Mouse (Mus musculus) ES-E14 (cell line): ENCODE measurements at regions not wholly inside any gene's neighbourhood (a gene's known extent, or its start where the extent isn't known, plus 50 kb on each side); places are given as distances from the start of the nearest gene placed in this dataset.
A peak's percentile ranks its signal among the peaks of the same experiment; 100 is the strongest.

Experiments
- DNase-seq: peaks from one replicate; pipeline ENCODE4 v3.0.0-alpha.2; 2013; ENCODE audit warnings: low read depth, low spot score
- H3K27ac ChIP-seq: 2 replicates; pipeline ENCODE4 v1.5.1; 2012; ENCODE audit warnings: low read depth, mild to moderate bottlenecking, low read length, moderate library complexity, mixed read lengths; ENCODE audit not compliant: poor library complexity, insufficient read depth, severe bottlenecking
- H3K36me3 ChIP-seq: 2 replicates; pipeline ENCODE4 v1.6.1; 2012; ENCODE audit warnings: mild to moderate bottlenecking, low read length, moderate library complexity, mixed read lengths; ENCODE audit not compliant: control insufficient read depth, poor library complexity, insufficient read depth, severe bottlenecking
- H3K4me1 ChIP-seq, 2 experiments: fragments of 150-350 bp in 1 of 2; sonication (generic) in 1 of 2; 2 replicates each; pipeline ENCODE4 v1.6.1; 2012; ENCODE audit warnings: low read length in 2 of 2, mild to moderate bottlenecking in 1 of 2, mixed read lengths in 1 of 2; ENCODE audit not compliant: control insufficient read depth in 2 of 2, insufficient read depth in 2 of 2, poor library complexity in 1 of 2
- H3K4me3 ChIP-seq, 2 experiments: fragments of 150-350 bp in 1 of 2; sonication (generic) in 1 of 2; 2 replicates each; pipeline ENCODE4 v1.5.1; 2012; ENCODE audit warnings: low read length in 2 of 2, low read depth in 1 of 2, mild to moderate bottlenecking in 1 of 2, mixed read lengths in 1 of 2; ENCODE audit not compliant: insufficient read depth in 1 of 2, poor library complexity in 1 of 2, severe bottlenecking in 1 of 2
- H3K9ac ChIP-seq: 2 replicates; pipeline ENCODE4 v1.6.1; 2012; ENCODE audit warnings: low read depth, mild to moderate bottlenecking, low read length, mixed read lengths; ENCODE audit not compliant: poor library complexity, insufficient read depth, severe bottlenecking
- H3K9me3 ChIP-seq: fragments of 150-350 bp; sonication (generic); 2 replicates; pipeline ENCODE4 v1.6.1; 2012; ENCODE audit warnings: low read depth, mild to moderate bottlenecking, low read length; ENCODE audit not compliant: control insufficient read depth, insufficient read depth
- CHD2 ChIP-seq: IDR thresholded peaks from 2 replicates; pipeline ENCODE4 v1.6.1; 2014; ENCODE audit warnings: mild to moderate bottlenecking, low read depth, low read length, inconsistent platforms
- HCFC1 ChIP-seq: IDR thresholded peaks from 2 replicates; pipeline ENCODE4 v1.6.1; 2012; ENCODE audit warnings: low read length, inconsistent platforms, borderline replicate concordance; ENCODE audit not compliant: insufficient read depth
- MAFK ChIP-seq: IDR thresholded peaks from 2 replicates; pipeline ENCODE4 v1.6.1; 2014; ENCODE audit warnings: mild to moderate bottlenecking, low read depth, low read length, inconsistent platforms; ENCODE audit not compliant: insufficient read depth
- ZC3H11A ChIP-seq: IDR thresholded peaks from 2 replicates; pipeline ENCODE4 v1.6.1; 2012; ENCODE audit warnings: low read depth, mild to moderate bottlenecking, inconsistent platforms, low read length, borderline replicate concordance
- ZNF384 ChIP-seq: IDR thresholded peaks from 2 replicates; pipeline ENCODE4 v1.6.1; 2012; ENCODE audit warnings: low read depth, low read length, inconsistent platforms
- in situ Hi-C, 2 experiments: fragments of 600-800 bp; cut with MboI; formaldehyde crosslinking; loops; one replicate each; pipeline ENCODE4 v1.15.1; 2025; ENCODE audit warnings: low sequenced_read_pairs in 2 of 2, inconsistent platforms in 1 of 2; ENCODE audit not compliant: unreplicated experiment in 2 of 2

DNA sequence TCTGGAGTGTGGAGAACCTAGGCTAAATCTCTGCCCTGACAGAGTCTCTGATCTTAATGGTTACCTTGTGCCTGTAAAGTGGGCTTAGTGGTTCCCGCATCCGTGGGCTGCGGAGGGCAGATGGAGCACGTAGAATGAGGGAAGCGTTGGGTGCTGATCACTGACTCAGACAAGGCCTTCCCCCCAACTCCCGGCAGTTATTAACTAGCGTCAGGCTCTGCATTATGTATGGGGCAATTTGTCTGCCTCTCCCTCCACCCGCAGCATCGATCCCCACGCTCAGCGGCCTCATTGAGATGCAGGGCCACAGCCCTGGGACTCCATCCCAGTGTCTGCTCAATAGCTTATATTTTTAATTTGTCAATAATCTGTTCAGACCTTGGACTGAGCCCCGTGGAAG is 164.8 kb downstream of the Gm26897 start:
- in situ Hi-C loops, result no loop called here
- Histone ChIP-seq H3K9ac (no peak overlapping the region), H3K9me3 (no peaks in the 10 kb centered on the region), H3K4me3 (no peak overlapping the region), H3K4me1 (peaks cover 0 to 9% of the 10 kb centered on the region in 2 experiments; a peak in 1 of 4 replicates), H3K27ac (no peak overlapping the region), H3K36me3 (no peaks in the 10 kb centered on the region)
- DNase-seq, result no peak
- TF ChIP-seq CHD2 (no peak), HCFC1 (no peak), MAFK (no peak), ZNF384 (no peak), ZC3H11A (no peak)

DNA sequence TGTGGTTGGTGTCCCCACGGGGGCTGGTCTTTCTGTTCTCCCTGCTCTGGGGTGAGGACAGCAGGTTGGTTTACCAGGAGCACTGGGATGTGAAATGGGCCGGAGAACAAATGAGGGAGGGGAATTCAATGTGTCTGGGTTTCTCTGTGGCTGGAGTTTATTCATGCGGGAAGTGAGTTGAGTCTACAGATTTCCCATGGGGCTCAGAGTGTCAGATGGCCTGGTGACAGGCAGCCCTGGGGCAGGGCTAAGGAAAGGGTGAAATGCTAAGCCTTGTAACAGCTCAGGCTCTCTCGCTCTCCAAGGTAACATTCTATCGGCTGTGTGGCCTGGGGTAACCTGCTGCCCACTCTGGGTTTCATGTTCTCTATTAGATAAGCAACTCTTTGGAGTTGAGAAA is 167.5 kb downstream of the Gm26897 start:
- no peak for DNase-seq
- no peak overlapping the region for H3K27ac ChIP-seq
- no peaks in the 10 kb centered on the region for H3K4me1 ChIP-seq
- H3K9ac ChIP-seq, result no peak overlapping the region
- in situ Hi-C loops, result no loop called here
- no peaks in the 10 kb centered on the region for H3K9me3 ChIP-seq
- H3K36me3 ChIP-seq, result no peaks in the 10 kb centered on the region
- TF ChIP-seq ZNF384 (no peak), CHD2 (no peak), HCFC1 (no peak)
- H3K4me3 ChIP-seq, result no peak overlapping the region

DNA sequence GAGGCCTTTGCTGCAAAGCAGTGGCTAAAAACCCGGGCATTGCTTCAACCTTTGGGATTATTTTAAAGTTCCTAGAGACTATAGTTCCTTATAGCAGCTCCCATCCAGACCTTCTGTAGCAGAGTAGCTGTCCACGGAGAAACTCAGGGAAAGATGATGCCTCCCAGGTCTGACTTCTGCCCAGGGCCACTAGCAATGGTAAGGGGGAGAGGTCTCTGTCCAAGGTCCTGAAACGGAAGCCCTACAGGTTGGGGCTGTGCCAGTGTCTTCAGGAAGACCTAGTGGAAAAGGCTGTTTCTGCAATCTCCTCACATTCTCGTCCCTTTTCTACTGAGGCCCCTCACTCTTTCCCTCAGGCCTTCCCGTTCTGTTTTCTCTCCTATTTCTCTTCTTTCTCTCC is 168.0 kb downstream of the Gm26897 start:
- H3K9ac ChIP-seq, result no peak overlapping the region
- no peak overlapping the region for H3K4me3 ChIP-seq
- H3K9me3 ChIP-seq, result no peaks in the 10 kb centered on the region
- in situ Hi-C loops, result no loop called here
- DNase-seq, result peak; percentile 80
- H3K27ac ChIP-seq, result no peak overlapping the region
- no peak for TF ChIP-seq MAFK
- no peak for TF ChIP-seq ZNF384
- no peak for TF ChIP-seq HCFC1
- no peak for TF ChIP-seq CHD2
- no peak for TF ChIP-seq ZC3H11A
- no peaks in the 10 kb centered on the region for H3K4me1 ChIP-seq
- H3K36me3 ChIP-seq, result no peaks in the 10 kb centered on the region

DNA sequence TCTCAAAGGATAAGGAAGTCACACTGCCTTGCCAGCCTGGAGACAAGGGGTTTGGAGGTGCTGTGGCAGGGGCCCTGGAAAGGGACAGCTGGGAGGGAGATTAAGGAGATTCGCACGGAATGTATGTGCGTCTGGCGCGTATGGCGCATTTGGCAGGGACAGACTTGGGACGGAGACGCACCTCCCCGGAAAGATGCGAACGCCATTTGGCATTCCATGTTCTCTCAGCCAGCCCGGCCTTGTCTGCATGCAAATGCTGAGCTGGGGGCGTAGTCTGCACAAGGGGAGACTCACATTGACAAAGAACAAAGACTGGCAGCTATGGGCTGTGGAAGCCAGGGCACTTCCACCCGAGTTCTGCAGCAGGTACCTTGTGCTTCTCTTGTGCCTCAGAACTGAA is 174.4 kb downstream of the Gm26897 start:
- no peaks in the 10 kb centered on the region for H3K36me3 ChIP-seq
- H3K4me1 ChIP-seq, result no peaks in the 10 kb centered on the region
- DNase-seq, result no peak
- no peak overlapping the region for H3K27ac ChIP-seq
- no peak overlapping the region for H3K9ac ChIP-seq
- no peak overlapping the region for H3K4me3 ChIP-seq
- TF ChIP-seq ZC3H11A, result no peak
- TF ChIP-seq MAFK, result no peak
- no peak for TF ChIP-seq CHD2
- TF ChIP-seq HCFC1, result no peak
- no peak for TF ChIP-seq ZNF384
- in situ Hi-C loops, result no loop called here
- H3K9me3 ChIP-seq, result no peaks in the 10 kb centered on the region

DNA sequence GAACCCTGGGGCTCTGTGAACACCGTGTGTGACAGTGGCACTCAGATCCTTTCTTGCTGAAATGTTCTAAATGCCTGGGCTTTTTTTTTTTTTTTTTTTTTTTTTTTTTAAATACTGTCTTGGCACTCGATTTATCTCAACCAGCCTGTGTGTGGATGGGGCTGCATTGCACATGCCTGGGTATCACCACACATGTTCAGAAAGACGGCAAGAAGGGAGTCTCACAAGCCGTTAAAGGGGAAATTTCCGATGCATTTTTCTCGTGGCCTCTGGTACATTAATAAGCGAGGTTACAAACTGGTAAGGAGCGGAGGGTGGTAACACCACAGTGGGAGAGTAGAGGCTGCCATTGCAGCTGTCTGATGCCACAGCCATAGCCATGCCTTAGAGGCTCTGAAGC is 176.8 kb downstream of the Gm26897 start:
- Histone ChIP-seq H3K36me3 (no peaks in the 10 kb centered on the region), H3K9me3 (no peaks in the 10 kb centered on the region), H3K9ac (no peak overlapping the region), H3K4me3 (no peak overlapping the region), H3K27ac (no peak overlapping the region), H3K4me1 (no peaks in the 10 kb centered on the region)
- in situ Hi-C loops, result no loop called here
- no peak for DNase-seq
- no peak for TF ChIP-seq ZNF384
- TF ChIP-seq HCFC1, result no peak
- no peak for TF ChIP-seq CHD2
- TF ChIP-seq MAFK, result no peak
- TF ChIP-seq ZC3H11A, result no peak
